Mouse (Mus musculus) embryonic facial prominence, embryonic 13.5 days (tissue): Measurements from ENCODE around the gene Gm17651. TPM values are rescaled to one million over a fixed set of nuclear protein-coding genes. Genes with fewer than 3 reads are reported as not detected.

Experiments used
- ATAC-seq: fragments of 200-750 bp; cut with Nextera tagmentation; 2 replicates; pipeline ENCODE4 v1.8.0; 2017; ENCODE audit warnings: low read depth; ENCODE audit not compliant: insufficient number of reproducible peaks, insufficient read depth, low FRiP score, low TSS enrichment
- H3K27ac ChIP-seq: fragments of 300-500 bp; sonication (generic); 2 replicates; pipeline ENCODE4 v1.5.1; 2015; ENCODE audit warnings: moderate library complexity, mild to moderate bottlenecking, inconsistent platforms
- H3K27me3 ChIP-seq: fragments of 300-500 bp; sonication (generic); 2 replicates; pipeline ENCODE4 v1.6.1; 2015; ENCODE audit warnings: mild to moderate bottlenecking, inconsistent platforms
- H3K36me3 ChIP-seq: fragments of 300-500 bp; sonication (generic); 2 replicates; pipeline ENCODE4 v1.6.1; 2015; ENCODE audit warnings: mild to moderate bottlenecking, inconsistent platforms
- H3K4me1 ChIP-seq: fragments of 300-500 bp; sonication (generic); 2 replicates; pipeline ENCODE4 v1.6.1; 2015; ENCODE audit warnings: inconsistent platforms
- H3K4me2 ChIP-seq: fragments of 300-500 bp; sonication (generic); 2 replicates; pipeline ENCODE4 v1.6.1; 2015; ENCODE audit warnings: moderate library complexity, mild to moderate bottlenecking, inconsistent platforms
- H3K4me3 ChIP-seq: fragments of 300-500 bp; sonication (generic); 2 replicates; pipeline ENCODE4 v1.5.1; 2015; ENCODE audit warnings: mild to moderate bottlenecking, inconsistent platforms
- H3K9ac ChIP-seq: fragments of 300-500 bp; sonication (generic); 2 replicates; pipeline ENCODE4 v1.6.1; 2015; ENCODE audit warnings: mild to moderate bottlenecking, inconsistent platforms
- H3K9me3 ChIP-seq: fragments of 300-500 bp; sonication (generic); 2 replicates; pipeline ENCODE4 v1.6.1; 2016; ENCODE audit warnings: inconsistent platforms
- WGBS: fragments of 180-500 bp; shearing (Covaris S2); methylation state at CpG from one replicate; pipeline ENCODE4 v1.1.7; 2015; ENCODE audit warnings: mixed read lengths; 5-methylcytosine and 5-hydroxymethylcytosine counted together
- microRNA-seq: library from miRNA; unstranded; fragments of <30 nt; microRNA quantifications from one replicate; pipeline ENCODE4, GENCODE M21; 2016
- polyA plus RNA-seq: library from polyadenylated mRNA; unstranded; fragments of >200 nt; fragmentation: Nextera tagmentation; extraction: Ambion mirVana; gene quantifications from 2 replicates; pipeline ENCODE4 v1.2.1, GENCODE M21; 2015

Gene Gm17651
- polyA plus RNA-seq, 1 experiment from 2014 or later = not detected

GRCm38 (mm10) chr3:97627893-97628292, 46.6 kb downstream of the Gm17651 start:
- no peak for ATAC-seq

GRCm38 (mm10) chr3:97624611-97625010, 49.9 kb downstream of the Gm17651 start:
- Histone ChIP-seq H3K9me3 (no peaks in the 10 kb centered on the region), H3K27me3 (no peaks in the 10 kb centered on the region), H3K4me1 (peaks cover 5% of the 10 kb centered on the region; the same call in 1 of the 2 replicates), H3K4me2 (no peak overlapping the region), H3K27ac (no peak overlapping the region), H3K9ac (no peak overlapping the region), H3K4me3 (no peak overlapping the region), H3K36me3 (no peaks in the 10 kb centered on the region)
- WGBS = 57% methylated on average over 2 of the region's 2 CpGs
- no peak for ATAC-seq

More at GRCm38 (mm10) chr3:97627893-97628292, 46.6 kb downstream of the Gm17651 start:
- Histone ChIP-seq H3K4me2 (peak overlapping the region; percentile 68), H3K27me3 (no peaks in the 10 kb centered on the region; the same call in 1 of the 2 replicates), H3K4me3 (no peak overlapping the region), H3K27ac (no peak overlapping the region), H3K9me3 (no peaks in the 10 kb centered on the region), H3K9ac (no peak overlapping the region), H3K36me3 (no peaks in the 10 kb centered on the region), H3K4me1 (peaks cover 5% of the 10 kb centered on the region; the same call in 1 of the 2 replicates)
- 74% methylated on average over 7 of the region's 7 CpGs for WGBS

Small RNA genes lying within 50 kb of the gene (microRNA-seq; reads per million reads assigned to microRNA genes)
- gene Mir7225 = not detected

Other genes with a start within 250 kb of the Gm17651 start
- 16.0 and 17.7 TPM in 2 replicates for gene Chd1l, start 64.5 kb downstream of the Gm17651 start, polyA plus RNA-seq
- 2.1 and 3.1 TPM in 2 replicates for gene Fmo5, start 45.9 kb downstream of the Gm17651 start, polyA plus RNA-seq
- gene Prkab2, start 16.5 kb downstream of the Gm17651 start, polyA plus RNA-seq = 6.7 and 7.0 TPM in 2 replicates
- 21.9 and 27.7 TPM in 2 replicates for gene Pde4dip, start 214.0 kb upstream of the Gm17651 start, polyA plus RNA-seq
- 141 and 145 TPM in 2 replicates for gene Sec22b, start 226.5 kb upstream of the Gm17651 start, polyA plus RNA-seq